Mouse (Mus musculus): ENCODE data around the gene Tmem151b. TPM values are rescaled to one million over a fixed set of nuclear protein-coding genes. Genes with fewer than 3 reads are reported as not detected.

Gene Tmem151b
- total RNA-seq, 2 experiments from 2014 or later = 118 to 128 TPM

GRCm38 (mm10) chr17:45524961-45525360 is 24.5 kb downstream of the Tmem151b start:
- intact Hi-C loops (cut with DNase I) = no loop called here

GRCm38 (mm10) chr17:45523263-45523662 is 26.2 kb downstream of the Tmem151b start, which contains the start of gene Tcte1:
Tcte1 (plus strand) TSS chr17:45523434.
- no peak for DNase-seq (ENCODE audit: low spot score in 2 of 2)
- intact Hi-C loops (cut with DNase I) = no loop called here

More at GRCm38 (mm10) chr17:45524961-45525360, 24.5 kb downstream of the Tmem151b start:
- no peak for DNase-seq (ENCODE audit: low spot score in 2 of 2)

- intact Hi-C loops (cut with DNase I) = no loop called here
- no peak for DNase-seq (ENCODE audit: low spot score in 2 of 2)
These were observed 29.3 kb downstream of the Tmem151b start for GRCm38 (mm10) chr17:45520136-45520535.

- DNase-seq (ENCODE audit: low spot score in 2 of 2) = no peak
- intact Hi-C loops (cut with DNase I) = no loop called here
These were observed 30.6 kb downstream of the Tmem151b start for GRCm38 (mm10) chr17:45518766-45519475.

GRCm38 (mm10) chr17:45517549-45518215 is 31.8 kb downstream of the Tmem151b start:
- no peak for DNase-seq (ENCODE audit: low spot score in 2 of 2)
- intact Hi-C loops (cut with DNase I) = no loop called here

- intact Hi-C loops (cut with DNase I) = no loop called here
- DNase-seq (ENCODE audit: low spot score in 2 of 2) = no peak
These were observed 32.3 kb downstream of the Tmem151b start for GRCm38 (mm10) chr17:45517135-45517534.

- peak; percentile 82 to 86 for DNase-seq (ENCODE audit: low spot score in 2 of 2)
- intact Hi-C loops (cut with DNase I) = loop anchor here (1.0 kb wide), 1 partner anchor 36 kb away; no protein-coding TSS in a partner anchor
These were observed 33.0 kb downstream of the Tmem151b start for GRCm38 (mm10) chr17:45516488-45516887.

- no peak for DNase-seq (ENCODE audit: low spot score in 2 of 2)
- intact Hi-C loops (cut with DNase I) = loop anchor here (1.0 kb wide), 1 partner anchor 36 kb away; no protein-coding TSS in a partner anchor
These were observed 33.7 kb downstream of the Tmem151b start for GRCm38 (mm10) chr17:45515806-45516205.

GRCm38 (mm10) chr17:45515204-45515726 is 34.2 kb downstream of the Tmem151b start:
- DNase-seq (ENCODE audit: low spot score in 2 of 2) = no peak
- intact Hi-C loops (cut with DNase I) = no loop called here

- DNase-seq (ENCODE audit: low spot score in 2 of 2) = peak in 1 of 2 experiments; percentile 38
- intact Hi-C loops (cut with DNase I) = no loop called here
These were observed 37.7 kb downstream of the Tmem151b start for GRCm38 (mm10) chr17:45511757-45512156.

GRCm38 (mm10) chr17:45510871-45511270 is 38.6 kb downstream of the Tmem151b start:
- intact Hi-C loops (cut with DNase I) = no loop called here
- DNase-seq (ENCODE audit: low spot score in 2 of 2) = no peak

- DNase-seq (ENCODE audit: low spot score in 2 of 2) = peak; percentile 92 to 95
- intact Hi-C loops (cut with DNase I) = no loop called here
These were observed 42.7 kb downstream of the Tmem151b start, which contains the start of gene Aars2 for GRCm38 (mm10) chr17:45506700-45507189. Aars2 (plus strand) TSS chr17:45506841.

- no peak for DNase-seq (ENCODE audit: low spot score in 2 of 2)
- intact Hi-C loops (cut with DNase I) = no loop called here
These were observed 43.5 kb downstream of the Tmem151b start for GRCm38 (mm10) chr17:45505941-45506465.

GRCm38 (mm10) chr17:45503301-45503973 is 46.0 kb downstream of the Tmem151b start:
- DNase-seq (ENCODE audit: low spot score in 2 of 2) = no peak
- intact Hi-C loops (cut with DNase I) = no loop called here

GRCm38 (mm10) chr17:45502324-45502723 is 47.2 kb downstream of the Tmem151b start:
- intact Hi-C loops (cut with DNase I) = no loop called here
- DNase-seq (ENCODE audit: low spot score in 2 of 2) = no peak

GRCm38 (mm10) chr17:45500981-45501380 is 48.5 kb downstream of the Tmem151b start:
- DNase-seq (ENCODE audit: low spot score in 2 of 2) = no peak
- intact Hi-C loops (cut with DNase I) = no loop called here

GRCm38 (mm10) chr17:45499516-45499915 is 50.0 kb downstream of the Tmem151b start:
- intact Hi-C loops (cut with DNase I) = no loop called here
- no peak for DNase-seq (ENCODE audit: low spot score in 2 of 2)

GRCm38 (mm10) chr17:45498397-45498796 is 51.1 kb downstream of the Tmem151b start:
- intact Hi-C loops (cut with DNase I) = no loop called here

GRCm38 (mm10) chr17:45495398-45495797 is 54.1 kb downstream of the Tmem151b start:
- intact Hi-C loops (cut with DNase I) = no loop called here
- no peak for DNase-seq (ENCODE audit: low spot score in 2 of 2)

More at GRCm38 (mm10) chr17:45498397-45498796, 51.1 kb downstream of the Tmem151b start:
- DNase-seq (ENCODE audit: low spot score in 2 of 2) = no peak
